20 mouse cellular contexts compared by ENCODE assay signal in the genomic region with DNA sequence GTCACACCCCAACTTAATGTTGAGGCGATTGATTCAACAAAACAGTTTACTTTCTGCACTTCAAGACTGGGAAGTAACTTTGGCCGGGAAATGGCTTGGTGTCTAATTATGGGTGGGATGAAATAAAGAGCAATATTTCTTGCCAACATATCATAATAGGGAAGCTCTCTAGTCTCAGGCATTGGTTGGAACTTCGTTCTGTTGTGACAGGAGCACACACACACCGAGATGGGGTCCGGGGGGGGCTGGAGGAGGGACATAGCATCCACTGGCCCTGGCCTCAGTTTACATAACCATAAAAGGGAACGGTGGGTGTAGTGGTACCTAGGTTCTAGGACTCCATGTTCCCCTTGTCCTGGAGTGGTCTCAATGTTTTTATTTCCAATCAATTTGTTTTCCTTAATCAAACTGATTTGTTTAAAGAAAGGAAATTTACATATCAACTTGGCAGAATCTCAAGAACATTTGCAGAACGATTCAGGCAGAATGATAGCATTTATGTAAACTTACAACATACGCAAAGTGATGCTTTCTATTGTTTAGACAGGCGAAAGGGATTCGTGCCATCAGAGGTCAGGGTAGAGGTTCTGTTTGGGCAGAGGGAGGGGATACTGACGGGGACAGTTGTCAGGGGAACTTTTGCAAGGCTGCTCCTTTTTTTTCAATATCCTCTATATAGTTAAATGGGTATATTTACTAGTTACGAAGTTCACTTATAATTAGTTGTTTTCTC. TPM values are rescaled to one million over a fixed set of nuclear protein-coding genes. Genes with fewer than 3 reads are reported as not detected.
"Had no signal": no experiment of that assay in that cellular context is flagged by ENCODE, and none has a peak within 500 bp of the region (broad histone marks: within the 10 kb centered on the region; RNA-seq: fewer than 3 reads in every experiment).

No protein-coding gene starts in this region.

- ATAC-seq: liver, embryonic 12.5 days; midbrain, embryonic 16.5 days had no signal

- H3K4me1 ChIP-seq: liver, embryonic 12.5 days; midbrain, embryonic 10.5 days; midbrain, embryonic 12.5 days; neural tube, embryonic 13.5 days; neural tube, embryonic 15.5 days; stomach, embryonic 15.5 days had no signal

- H3K27ac ChIP-seq: liver, embryonic 12.5 days; liver, embryonic 14.5 days; midbrain, embryonic 10.5 days; midbrain, embryonic 12.5 days; neural tube, embryonic 13.5 days; neural tube, embryonic 15.5 days; stomach, embryonic 15.5 days; stomach, postnatal 0 days had no signal

- H3K4me3 ChIP-seq: liver, embryonic 12.5 days; midbrain, embryonic 10.5 days; midbrain, embryonic 12.5 days; myocyte; neural tube, embryonic 13.5 days; neural tube, embryonic 15.5 days; stomach, embryonic 15.5 days had no signal

- H3K27me3 ChIP-seq: liver, embryonic 12.5 days; midbrain, embryonic 12.5 days; neural tube, embryonic 13.5 days; neural tube, embryonic 15.5 days; stomach, embryonic 15.5 days had no signal

- DNase-seq: midbrain, embryonic 14.5 days; right cerebral cortex, postnatal 14 days; thymus, adult 2 months; thymus, postnatal 25 days; thymus, postnatal 4 days had no signal

- H3K4me2 ChIP-seq: liver, embryonic 12.5 days; midbrain, embryonic 12.5 days; neural tube, embryonic 13.5 days; neural tube, embryonic 15.5 days; stomach, embryonic 15.5 days had no signal

- H3K9me3 ChIP-seq: liver, embryonic 12.5 days; midbrain, embryonic 10.5 days; midbrain, embryonic 12.5 days; neural tube, embryonic 13.5 days; neural tube, embryonic 15.5 days; stomach, embryonic 15.5 days had no signal

- H3K9ac ChIP-seq: liver, embryonic 12.5 days; liver, embryonic 14.5 days; midbrain, embryonic 12.5 days; neural tube, embryonic 13.5 days; neural tube, embryonic 15.5 days; stomach, embryonic 15.5 days had no signal

- H3K36me3 ChIP-seq: liver, embryonic 12.5 days; midbrain, embryonic 10.5 days; midbrain, embryonic 12.5 days; neural tube, embryonic 13.5 days; neural tube, embryonic 15.5 days; stomach, embryonic 15.5 days had no signal

RNA-seq across cellular contexts. Expression of a gene that starts 9.1 kb away (rescaled TPM):
- total RNA-seq: liver, adult 2 months; megakaryocyte, adult 5-6 weeks; megakaryocyte-erythroid progenitor cell, adult 5-6 weeks had no signal
- polyA plus RNA-seq: liver, adult 2 months; liver, embryonic 12.5 days; liver, embryonic 16.5 days; midbrain, embryonic 10.5 days; neural tube, embryonic 11.5 days had no signal

RNA-seq across cellular contexts. Expression of a gene that starts 49.6 kb away (rescaled TPM):
- total RNA-seq: megakaryocyte-erythroid progenitor cell, adult 5-6 weeks had no signal
- polyA plus RNA-seq: liver, adult 2 months; liver, embryonic 12.5 days; liver, embryonic 16.5 days had no signal
